Mouse (Mus musculus) heart, postnatal 0 days (tissue): ENCODE results near the gene Mnat1. TPM values are rescaled to one million over a fixed set of nuclear protein-coding genes. Genes with fewer than 3 reads are reported as not detected.

Experiments
- ATAC-seq: fragments of 200-750 bp; cut with Nextera tagmentation; 2 replicates; pipeline ENCODE4 v1.8.0; 2017; ENCODE audit warnings: low read depth, moderate number of reproducible peaks, moderate library complexity; ENCODE audit not compliant: insufficient read depth
- DNase-seq: peaks from one replicate; pipeline ENCODE4 v3.0.0-alpha.2; 2016; ENCODE audit warnings: low spot score
- H3K27ac ChIP-seq: fragments of 300-500 bp; sonication (generic); 2 replicates; pipeline ENCODE4 v1.5.1; 2014; ENCODE audit warnings: low read depth, mild to moderate bottlenecking
- H3K27me3 ChIP-seq: fragments of 300-500 bp; sonication (generic); 2 replicates; pipeline ENCODE4 v1.6.1; 2014; ENCODE audit warnings: low read length, mixed read lengths; ENCODE audit not compliant: control insufficient read depth, insufficient read depth
- H3K36me3 ChIP-seq: fragments of 300-500 bp; sonication (generic); replicated peaks from 2 replicates; pipeline ENCODE4 v1.6.1; 2014; ENCODE audit warnings: low read length, mixed read lengths; ENCODE audit not compliant: control insufficient read depth, insufficient read depth
- H3K4me1 ChIP-seq: fragments of 300-500 bp; sonication (generic); 2 replicates; pipeline ENCODE4 v1.6.1; 2014; ENCODE audit warnings: antibody characterized with exemption; ENCODE audit not compliant: control insufficient read depth, insufficient read depth
- H3K4me2 ChIP-seq: fragments of 300-500 bp; sonication (generic); 2 replicates; pipeline ENCODE4 v1.6.1; 2014; ENCODE audit warnings: low read depth, mild to moderate bottlenecking, low read length, moderate library complexity
- H3K4me3 ChIP-seq: fragments of 300-500 bp; sonication (generic); 2 replicates; pipeline ENCODE4 v1.5.1; 2014; ENCODE audit warnings: low read depth, low read length
- H3K9ac ChIP-seq: fragments of 300-500 bp; sonication (generic); replicated peaks from 2 replicates; pipeline ENCODE4 v1.6.1; 2014; ENCODE audit warnings: low read depth, low read length, mixed read lengths
- H3K9me3 ChIP-seq: fragments of 300-500 bp; sonication (generic); replicated peaks from 2 replicates; pipeline ENCODE4 v1.6.1; 2016; ENCODE audit warnings: low read length; ENCODE audit not compliant: control insufficient read depth
- CTCF ChIP-seq: IDR thresholded peaks from 2 replicates; pipeline ENCODE4 v1.5.1; 2016; ENCODE audit warnings: antibody characterized with exemption, control low read depth, low read depth
- EP300 ChIP-seq: IDR thresholded peaks from 2 replicates; pipeline ENCODE4 v1.6.1; 2016; ENCODE audit warnings: antibody characterized with exemption, low read depth
- WGBS: fragments of 180-500 bp; shearing (Covaris S2); extraction: QIAGEN DNeasy Blood & Tissue Kit; methylation state at CpG from one replicate; pipeline ENCODE4 v1.1.7; 2014; 5-methylcytosine and 5-hydroxymethylcytosine counted together
- polyA plus RNA-seq: library from polyadenylated mRNA; unstranded; fragments of >200 nt; fragmentation: Nextera tagmentation; extraction: Ambion mirVana; gene quantifications from 2 replicates; pipeline ENCODE4 v1.2.1, GENCODE M21; 2015
- total RNA-seq: library from RNA; depleted of rRNA; stranded (reverse); fragments of >200 nt; gene quantifications from 2 replicates; pipeline ENCODE4 v1.2.3, GENCODE M21; 2014; ENCODE audit warnings: low replicate concordance; rRNA removed

The Mnat1 gene
- total and polyA plus RNA-seq, 2 experiments from 2014 or later = 11.1 to 20.7 TPM

- Histone ChIP-seq H3K27ac (no peak overlapping the region), H3K36me3 (peaks cover 7% of the 10 kb centered on the region; the same call in 1 of the 2 replicates), H3K4me1 (no peaks in the 10 kb centered on the region), H3K27me3 (no peaks in the 10 kb centered on the region), H3K9ac (no peak overlapping the region), H3K4me2 (no peak overlapping the region), H3K9me3 (no peaks in the 10 kb centered on the region), H3K4me3 (no peak overlapping the region)
- no peak for DNase-seq
- 90% methylated on average over 5 of the region's 5 CpGs for WGBS
- TF ChIP-seq CTCF (no peak), EP300 (no peak)
- no peak for ATAC-seq
Measured at GRCm38 (mm10) chr12:73298621-73299020, 175.1 kb downstream of the Mnat1 start.

DNA sequence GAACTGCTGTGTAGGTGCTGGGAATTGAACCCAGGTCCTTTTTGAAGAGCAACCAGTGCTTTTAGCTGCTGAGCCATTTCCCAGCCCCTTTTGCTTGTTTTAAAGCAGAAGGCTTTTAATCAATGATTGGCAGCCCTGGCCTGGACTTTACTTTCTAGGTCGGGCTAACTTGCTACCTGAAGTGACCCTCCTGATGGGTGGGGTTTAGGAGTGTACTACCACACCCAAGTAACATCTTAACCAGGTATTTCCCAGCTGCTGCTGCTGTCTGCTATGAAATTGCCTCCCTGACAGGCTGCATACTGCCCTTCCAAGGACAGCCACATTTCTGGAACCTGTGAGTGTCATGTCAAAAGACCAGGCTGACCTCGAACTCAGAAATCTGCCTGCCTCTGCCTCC is 177.0 kb downstream of the Mnat1 start:
- DNase-seq (no peak), ATAC-seq (no peak)
- Histone ChIP-seq H3K4me2 (no peak overlapping the region), H3K36me3 (no peaks in the 10 kb centered on the region), H3K4me3 (no peak overlapping the region), H3K9ac (no peak overlapping the region), H3K4me1 (no peaks in the 10 kb centered on the region), H3K9me3 (no peaks in the 10 kb centered on the region), H3K27ac (no peak overlapping the region), H3K27me3 (no peaks in the 10 kb centered on the region)
- 82% methylated on average over 2 of the region's 2 CpGs for WGBS
- TF ChIP-seq CTCF = no peak
- TF ChIP-seq EP300 = no peak

DNA sequence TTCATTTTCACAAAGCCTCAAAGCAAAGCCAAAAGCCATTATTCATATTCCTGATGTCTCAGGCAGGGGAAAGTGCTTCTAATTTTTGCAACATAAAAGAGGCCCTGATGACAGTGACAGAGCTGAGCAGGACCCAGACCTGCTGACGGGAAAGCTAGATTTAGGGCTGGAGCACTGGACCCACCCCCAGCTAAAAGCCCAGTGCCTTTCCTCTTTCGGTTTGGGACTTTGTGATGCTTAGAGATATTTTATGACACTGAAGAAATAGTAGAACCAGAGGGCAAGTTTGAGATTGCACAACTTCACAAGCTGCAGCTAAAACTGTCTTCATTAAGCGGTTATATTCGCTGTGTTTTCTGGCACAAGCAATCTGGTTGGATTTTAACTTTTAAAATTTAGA is 181.1 kb downstream of the Mnat1 start:
- ATAC-seq (no peak), DNase-seq (no peak)
- Histone ChIP-seq H3K36me3 (no peaks in the 10 kb centered on the region), H3K9me3 (no peaks in the 10 kb centered on the region), H3K4me2 (no peak overlapping the region), H3K27ac (no peak overlapping the region), H3K4me3 (no peak overlapping the region), H3K4me1 (no peaks in the 10 kb centered on the region), H3K9ac (no peak overlapping the region), H3K27me3 (no peaks in the 10 kb centered on the region)
- WGBS = 75% methylated on average over 4 of the region's 4 CpGs
- TF ChIP-seq EP300 = no peak
- no peak for TF ChIP-seq CTCF

DNA sequence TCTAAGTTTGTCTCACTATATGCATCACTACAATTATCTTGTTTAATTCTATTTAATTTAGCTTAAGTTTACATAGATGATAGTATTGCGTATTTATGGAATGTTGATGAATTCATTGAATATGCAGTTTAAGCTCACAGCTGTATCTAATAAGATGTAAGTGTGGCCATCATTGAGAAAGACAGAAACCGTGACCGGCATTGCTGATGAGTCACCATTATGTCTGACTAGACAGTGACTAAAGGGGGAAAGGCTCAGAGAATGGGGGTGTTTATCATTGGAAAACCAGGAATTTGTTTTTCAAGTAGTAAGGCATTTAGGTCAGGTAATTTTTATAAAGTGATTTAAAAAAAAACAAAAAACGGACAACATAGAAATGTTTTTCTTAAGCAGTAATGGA is 184.2 kb downstream of the Mnat1 start:
- ATAC-seq (no peak), DNase-seq (no peak)
- Histone ChIP-seq H3K9me3 (no peaks in the 10 kb centered on the region), H3K4me1 (no peaks in the 10 kb centered on the region), H3K27me3 (no peaks in the 10 kb centered on the region), H3K4me2 (no peak overlapping the region), H3K9ac (no peak overlapping the region), H3K36me3 (no peaks in the 10 kb centered on the region), H3K27ac (no peak overlapping the region), H3K4me3 (no peak overlapping the region)
- no peak for TF ChIP-seq EP300
- 91% methylated on average over 4 of the region's 4 CpGs for WGBS

DNA sequence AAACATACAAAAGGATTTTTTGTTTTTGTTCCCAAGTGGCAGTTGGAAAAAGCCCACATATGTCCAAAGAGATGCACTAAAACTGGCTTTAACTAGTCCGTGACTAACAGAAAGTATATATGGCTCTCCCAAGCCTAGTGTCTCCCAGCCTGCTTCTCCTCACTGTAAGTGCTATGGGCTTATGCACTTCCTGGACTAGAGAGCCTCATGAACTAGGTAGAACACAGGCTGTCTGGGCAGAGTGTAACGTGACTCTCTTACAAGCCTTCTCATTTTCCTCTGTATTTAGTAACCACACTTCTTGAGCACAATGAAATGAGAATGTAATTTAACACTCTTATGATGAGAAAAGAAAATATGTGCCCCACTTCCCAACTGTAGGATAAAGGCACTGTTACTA is 185.2 kb downstream of the Mnat1 start:
- WGBS = 76% methylated on average over 2 of the region's 2 CpGs
- Histone ChIP-seq H3K27me3 (no peaks in the 10 kb centered on the region), H3K4me3 (no peak overlapping the region), H3K27ac (no peak overlapping the region), H3K9me3 (no peaks in the 10 kb centered on the region), H3K4me2 (no peak overlapping the region), H3K9ac (no peak overlapping the region), H3K36me3 (no peaks in the 10 kb centered on the region), H3K4me1 (no peaks in the 10 kb centered on the region)
- ATAC-seq = no peak
- TF ChIP-seq EP300 = no peak
- TF ChIP-seq CTCF = no peak
- DNase-seq = no peak

- DNase-seq = no peak
- no peaks in the 10 kb centered on the region for H3K9me3 ChIP-seq
- H3K27ac ChIP-seq = no peak overlapping the region
- TF ChIP-seq CTCF = no peak
- no peak for TF ChIP-seq EP300
- H3K4me1 ChIP-seq = no peaks in the 10 kb centered on the region
- no peak for ATAC-seq
- H3K36me3 ChIP-seq = no peaks in the 10 kb centered on the region; the same call in 1 of the 2 replicates
- H3K4me3 ChIP-seq = no peak overlapping the region
- no peaks in the 10 kb centered on the region for H3K27me3 ChIP-seq
- 79% methylated on average over 7 of the region's 7 CpGs for WGBS
- no peak overlapping the region for H3K9ac ChIP-seq
- no peak overlapping the region for H3K4me2 ChIP-seq
Measured at GRCm38 (mm10) chr12:73317706-73318686, 194.5 kb downstream of the Mnat1 start.

Other genes starting within 250 kb of the Mnat1 start
- gene Six6, start 183.8 kb upstream of the Mnat1 start, total RNA-seq = not detected in 2 replicates
- gene Six6, start 183.8 kb upstream of the Mnat1 start, polyA plus RNA-seq = not detected in 2 replicates
- gene 4930447C04Rik, start 182.9 kb upstream of the Mnat1 start, total RNA-seq = not detected in 2 replicates
- 0.32 and 0.63 TPM in 2 replicates for gene 4930447C04Rik, start 182.9 kb upstream of the Mnat1 start, polyA plus RNA-seq
- 0.15 TPM in 1 of 2 replicates, not detected in the other for gene Six1, start 69.8 kb upstream of the Mnat1 start, total RNA-seq
- 0.18 and 0.38 TPM in 2 replicates for gene Six1, start 69.8 kb upstream of the Mnat1 start, polyA plus RNA-seq
- 2.2 and 4.6 TPM in 2 replicates for gene Six4, start 10.3 kb upstream of the Mnat1 start, total RNA-seq
- gene Six4, start 10.3 kb upstream of the Mnat1 start, polyA plus RNA-seq = 0.44 and 0.52 TPM in 2 replicates
- gene Trmt5, start 163.0 kb downstream of the Mnat1 start, total RNA-seq = 5.6 and 8.6 TPM in 2 replicates
- 21.2 and 26.6 TPM in 2 replicates for gene Trmt5, start 163.0 kb downstream of the Mnat1 start, polyA plus RNA-seq
- 8.8 and 19.2 TPM in 2 replicates for gene Slc38a6, start 163.1 kb downstream of the Mnat1 start, total RNA-seq
- gene Slc38a6, start 163.1 kb downstream of the Mnat1 start, polyA plus RNA-seq = 2.7 and 3.8 TPM in 2 replicates